Mouse (Mus musculus): Measurements from ENCODE around the gene Chit1.

Chit1 gene

DNA sequence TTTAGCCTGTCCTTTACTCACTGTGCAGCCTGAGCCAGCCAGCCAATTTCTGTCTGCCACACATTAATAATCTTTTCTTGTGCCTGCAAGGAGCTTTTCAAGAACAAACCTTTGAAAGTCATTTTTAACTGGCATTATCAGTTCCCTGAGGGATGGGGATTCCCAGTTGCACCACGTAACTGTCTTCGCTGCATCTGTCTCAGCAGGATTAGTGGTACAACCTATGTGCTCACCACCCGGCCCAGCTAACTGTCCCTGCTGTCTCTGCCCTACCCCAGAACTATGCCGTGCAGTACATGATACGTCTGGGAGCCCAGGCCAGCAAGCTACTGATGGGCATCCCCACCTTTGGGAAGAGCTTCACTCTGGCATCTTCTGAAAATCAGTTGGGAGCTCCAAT, 77.2 kb downstream of the Chit1 start:
- no peak for ATAC-seq (ENCODE audit: low TSS enrichment)

DNA sequence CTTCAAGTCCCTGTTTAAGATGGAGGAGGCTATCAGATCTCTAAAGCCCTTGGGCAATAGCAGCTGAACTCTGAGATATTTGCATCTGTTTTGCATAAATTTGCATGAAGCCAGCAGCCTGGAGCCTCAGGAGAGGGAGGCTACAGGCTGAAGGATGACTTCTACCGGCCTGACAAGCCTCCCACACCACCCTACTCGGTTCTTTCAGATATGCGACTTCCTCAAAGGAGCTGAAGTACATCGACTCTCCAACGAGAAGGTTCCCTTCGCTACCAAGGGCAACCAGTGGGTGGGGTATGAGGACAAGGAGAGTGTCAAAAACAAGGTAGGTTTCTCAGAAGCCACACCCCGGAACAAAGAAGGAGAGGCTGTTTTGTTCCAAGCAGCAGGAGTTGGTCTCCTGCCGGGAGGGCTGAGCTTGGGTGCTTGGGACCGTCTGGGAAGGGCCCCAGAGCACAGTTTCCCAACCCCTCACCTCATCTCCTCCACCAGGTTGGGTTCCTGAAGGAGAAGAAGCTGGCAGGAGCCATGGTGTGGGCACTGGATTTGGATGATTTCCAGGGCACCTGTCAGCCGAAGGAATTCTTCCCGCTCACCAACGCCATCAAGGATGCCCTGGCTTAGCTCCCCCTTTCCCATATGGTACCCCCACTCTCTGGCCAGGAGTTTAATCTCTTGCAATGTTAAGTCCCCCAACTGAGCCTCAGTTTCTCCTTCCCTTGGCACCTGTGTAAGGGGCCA, 78.1 kb downstream of the Chit1 start:
- peak; percentile 70 for ATAC-seq (ENCODE audit: low TSS enrichment)

DNA sequence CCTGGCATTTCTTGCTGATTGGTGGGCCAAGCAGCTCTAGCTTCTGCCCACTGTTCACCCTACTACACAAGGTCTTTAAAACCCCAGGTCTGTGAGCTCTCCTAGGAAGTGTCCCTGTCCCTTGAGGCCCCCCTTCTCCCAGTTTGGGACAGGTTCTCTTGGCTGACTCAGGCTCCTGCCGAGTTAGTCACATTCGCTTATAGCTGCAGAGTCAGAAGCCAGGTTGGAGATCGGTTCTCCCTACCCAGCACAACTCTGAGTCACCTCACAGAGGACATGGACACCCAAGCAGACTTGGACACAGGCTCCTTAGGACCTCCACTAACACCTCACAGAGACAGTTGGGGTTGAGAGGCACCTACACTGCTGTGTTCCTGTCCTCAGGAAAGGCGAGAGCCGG, 80.2 kb downstream of the Chit1 start:
- no peak for ATAC-seq (ENCODE audit: low TSS enrichment)

DNA sequence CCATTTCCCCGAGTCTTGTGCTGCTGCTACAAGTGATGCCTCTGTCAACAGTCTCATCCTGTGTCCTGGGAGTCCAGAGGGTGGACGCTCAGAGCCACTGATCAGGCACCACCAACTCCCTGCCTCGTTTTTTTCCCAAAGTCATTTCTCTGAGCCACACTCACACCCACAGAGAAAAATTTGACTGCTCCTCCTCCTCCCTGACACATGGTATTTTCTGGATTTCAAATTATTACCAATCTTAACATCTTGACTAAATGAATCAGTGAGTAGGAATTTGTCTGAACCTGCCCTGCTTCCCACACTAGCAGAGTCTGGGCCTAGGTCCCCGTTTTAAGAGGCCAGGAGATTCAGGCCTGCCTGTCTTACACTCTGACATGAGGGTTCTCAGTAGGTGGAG, 81.0 kb downstream of the Chit1 start:
- no peak for ATAC-seq (ENCODE audit: low TSS enrichment)

DNA sequence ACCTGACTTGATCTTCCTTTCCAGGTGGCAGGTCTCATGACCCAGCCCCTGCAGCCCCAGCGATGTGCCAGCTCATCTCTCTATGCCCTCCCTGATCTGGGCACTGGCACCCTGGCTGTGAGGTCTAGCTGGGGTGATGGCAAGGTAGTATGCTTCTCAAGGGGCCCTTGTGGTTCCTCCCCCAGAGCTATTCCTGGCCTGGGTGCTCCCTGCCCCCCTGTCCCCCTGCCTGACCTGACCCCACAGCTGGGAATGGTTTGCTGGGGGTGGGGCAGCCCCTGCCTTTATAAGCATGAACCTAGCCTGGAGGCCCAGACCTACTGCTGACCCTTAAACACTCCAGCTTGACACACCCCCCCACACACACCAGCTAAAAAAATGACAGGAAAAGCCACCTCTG, 82.1 kb downstream of the Chit1 start, which contains the start of gene Mybph:
Mybph (plus strand) TSS at position 323 of the 400 bp plus-strand sequence.
- no peak for ATAC-seq (ENCODE audit: low TSS enrichment)

DNA sequence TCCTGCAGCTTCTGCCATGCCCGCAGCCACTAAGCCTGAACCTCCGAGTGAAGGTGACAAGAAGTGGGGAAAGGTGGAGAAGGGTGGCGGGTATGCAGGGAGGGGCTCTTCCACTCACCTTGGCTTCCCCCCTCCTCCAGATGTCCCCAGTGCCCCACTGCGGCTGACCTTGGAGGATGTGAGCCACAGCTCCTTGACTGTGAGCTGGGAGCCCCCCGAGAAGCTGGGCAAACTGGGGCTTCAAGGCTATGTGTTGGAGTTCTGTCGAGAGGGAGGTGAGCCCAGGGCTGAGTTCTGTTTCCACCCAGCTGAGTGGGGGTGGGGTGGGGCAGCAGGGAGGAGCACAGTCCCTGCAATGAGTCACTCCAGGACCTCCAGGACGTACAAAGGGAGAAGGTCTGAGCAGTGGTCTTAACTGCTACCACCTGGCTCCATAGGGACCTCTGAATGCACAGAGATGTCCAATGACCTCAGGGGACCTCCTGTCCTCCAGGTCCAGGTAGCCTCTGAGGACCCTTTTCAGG, 82.7 kb downstream of the Chit1 start:
- ATAC-seq (ENCODE audit: low TSS enrichment), result no peak

DNA sequence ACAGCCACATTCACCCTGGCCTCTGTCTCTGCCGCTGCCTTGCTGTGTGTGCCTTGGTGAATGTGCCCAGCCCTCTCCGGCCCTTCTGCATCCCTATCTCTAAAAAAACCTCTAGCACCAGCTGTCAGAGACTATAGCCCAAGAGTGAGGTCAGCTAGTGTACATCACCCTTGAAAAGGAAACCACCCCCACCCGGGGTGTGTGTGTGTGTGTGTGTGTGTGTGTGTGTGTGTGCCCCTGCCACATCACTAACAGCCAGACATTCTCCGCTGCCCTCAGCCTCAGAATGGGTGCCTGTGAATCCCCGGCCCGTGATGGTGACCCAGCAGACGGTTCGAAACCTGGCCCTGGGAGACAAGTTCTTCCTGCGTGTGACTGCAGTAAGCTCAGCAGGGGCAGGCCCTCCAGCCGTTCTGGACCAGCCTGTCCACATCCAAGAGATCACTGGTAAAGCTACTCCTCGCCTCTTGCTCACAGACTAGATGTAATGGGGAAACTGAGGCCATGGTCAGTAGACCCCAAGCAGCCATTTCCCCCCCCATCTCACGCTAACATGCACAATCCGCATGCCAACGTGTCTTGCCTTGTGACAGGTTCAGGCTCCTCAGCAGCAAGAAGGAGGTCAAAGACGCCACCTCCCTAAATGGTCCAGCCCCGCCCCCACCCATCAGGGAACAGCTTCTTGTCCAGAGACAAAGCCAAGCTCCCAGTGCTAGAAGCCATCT, 83.4 kb downstream of the Chit1 start:
- no peak for ATAC-seq (ENCODE audit: low TSS enrichment)

DNA sequence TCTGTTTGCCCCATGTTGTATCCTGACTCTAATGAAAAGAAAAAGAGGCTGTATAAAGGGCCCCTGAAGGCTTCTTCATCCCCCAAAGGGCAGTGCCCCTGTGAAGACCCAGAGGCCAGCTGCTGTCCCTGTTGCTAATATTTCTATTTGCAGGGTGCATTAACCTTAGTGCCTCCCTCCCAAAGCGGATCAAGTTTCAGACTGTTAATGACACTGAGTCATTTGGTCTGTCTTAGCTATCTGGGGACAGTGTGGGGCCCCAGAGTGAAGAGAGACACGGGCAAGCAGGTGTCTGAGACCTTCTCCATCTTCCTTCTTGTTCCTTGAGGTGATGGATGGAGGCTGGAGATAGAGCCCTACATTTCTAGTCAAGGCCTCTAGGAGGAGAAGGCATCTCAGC, 84.1 kb downstream of the Chit1 start:
- ATAC-seq (ENCODE audit: low TSS enrichment), result no peak

DNA sequence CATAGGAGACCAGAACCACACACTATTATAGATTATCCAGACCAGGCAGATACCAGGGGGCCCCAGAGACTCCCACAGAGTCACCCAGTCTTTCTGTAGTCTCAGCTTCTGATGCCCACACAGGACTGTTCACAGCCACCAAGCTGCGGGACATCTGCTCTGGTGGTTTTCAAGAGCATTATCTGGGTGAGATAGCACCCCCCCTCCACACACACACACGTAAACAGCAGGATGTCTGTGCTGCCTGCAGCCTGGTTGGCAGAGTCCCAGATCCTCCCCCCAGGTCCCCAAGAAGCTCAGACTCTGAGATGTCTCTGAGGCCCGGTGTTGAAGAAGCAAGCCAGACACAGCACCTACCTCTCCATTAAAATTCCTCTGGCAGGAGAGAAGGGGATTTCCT, 84.5 kb downstream of the Chit1 start:
- ATAC-seq (ENCODE audit: low TSS enrichment), result peak; percentile 32

DNA sequence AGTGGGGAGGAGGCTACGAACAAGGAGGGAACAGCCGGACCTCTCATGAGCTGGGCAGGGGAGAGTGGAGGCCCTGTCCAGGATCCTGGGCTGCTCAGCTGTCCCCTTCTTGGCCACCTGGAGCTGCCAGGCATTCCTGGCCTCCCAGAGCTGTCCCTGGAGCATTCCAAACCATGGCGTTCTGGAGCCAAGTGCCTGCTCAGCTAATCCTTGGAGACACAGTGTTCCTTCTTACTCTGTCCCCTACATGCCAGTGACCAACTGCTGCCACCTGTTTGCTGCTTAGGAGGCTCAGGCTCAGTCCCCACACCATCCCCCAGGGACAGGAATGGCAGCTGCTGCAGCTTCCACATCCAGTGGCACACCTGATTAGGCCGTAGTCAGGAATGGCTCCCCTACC, 84.9 kb downstream of the Chit1 start:
- peak; percentile 11; the same call in 1 of the 2 replicates for ATAC-seq (ENCODE audit: low TSS enrichment)

DNA sequence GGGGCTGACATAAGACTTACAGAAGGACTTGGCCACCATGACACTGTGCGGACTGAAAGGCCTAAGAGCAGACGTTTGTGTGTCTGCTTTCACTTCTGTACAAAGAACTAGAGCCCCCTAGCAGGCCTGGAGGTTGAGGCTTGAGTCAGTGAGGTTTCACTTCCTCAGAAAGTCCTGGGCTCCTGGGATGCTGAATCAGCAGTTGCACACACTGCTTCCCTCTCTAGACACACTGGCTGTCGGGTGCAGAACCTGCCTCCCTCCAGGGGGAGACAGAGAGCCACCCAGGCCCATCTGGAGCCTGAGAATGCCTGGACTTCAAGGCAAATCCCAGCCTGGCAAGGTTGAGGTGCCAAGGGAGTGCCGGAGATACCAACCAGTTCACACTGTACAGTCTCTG, 85.3 kb downstream of the Chit1 start:
- ATAC-seq (ENCODE audit: low TSS enrichment), result peak; percentile 32

DNA sequence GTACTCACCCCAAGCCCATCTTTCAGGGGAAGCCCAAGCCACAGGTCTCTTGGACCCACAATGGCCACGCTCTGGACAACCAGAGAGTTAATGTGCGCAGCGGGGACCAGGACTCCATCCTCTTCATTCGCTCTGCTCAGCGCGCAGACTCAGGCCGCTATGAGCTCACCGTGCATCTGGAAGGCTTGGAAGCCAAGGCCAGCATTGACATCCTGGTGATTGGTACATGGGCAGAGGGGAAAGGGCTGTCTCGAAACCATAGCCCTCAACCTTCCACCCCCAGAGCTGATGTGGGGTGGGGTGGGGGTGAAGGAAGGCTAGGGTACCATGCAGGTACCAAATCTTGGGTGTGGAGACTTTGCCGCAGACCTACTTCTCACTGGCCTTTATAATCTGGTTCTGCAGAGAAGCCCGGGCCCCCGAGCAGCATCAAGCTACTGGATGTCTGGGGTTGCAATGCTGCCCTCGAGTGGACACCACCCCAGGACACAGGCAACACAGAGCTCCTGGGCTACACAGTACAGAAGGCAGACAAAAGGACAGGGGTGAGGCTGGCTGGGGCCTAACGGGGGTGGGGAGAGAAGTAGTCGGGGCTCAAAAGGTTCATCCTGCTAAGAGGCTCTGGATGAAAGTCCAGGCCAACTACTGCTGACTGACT, 86.4 kb downstream of the Chit1 start:
- no peak for ATAC-seq (ENCODE audit: low TSS enrichment)

DNA sequence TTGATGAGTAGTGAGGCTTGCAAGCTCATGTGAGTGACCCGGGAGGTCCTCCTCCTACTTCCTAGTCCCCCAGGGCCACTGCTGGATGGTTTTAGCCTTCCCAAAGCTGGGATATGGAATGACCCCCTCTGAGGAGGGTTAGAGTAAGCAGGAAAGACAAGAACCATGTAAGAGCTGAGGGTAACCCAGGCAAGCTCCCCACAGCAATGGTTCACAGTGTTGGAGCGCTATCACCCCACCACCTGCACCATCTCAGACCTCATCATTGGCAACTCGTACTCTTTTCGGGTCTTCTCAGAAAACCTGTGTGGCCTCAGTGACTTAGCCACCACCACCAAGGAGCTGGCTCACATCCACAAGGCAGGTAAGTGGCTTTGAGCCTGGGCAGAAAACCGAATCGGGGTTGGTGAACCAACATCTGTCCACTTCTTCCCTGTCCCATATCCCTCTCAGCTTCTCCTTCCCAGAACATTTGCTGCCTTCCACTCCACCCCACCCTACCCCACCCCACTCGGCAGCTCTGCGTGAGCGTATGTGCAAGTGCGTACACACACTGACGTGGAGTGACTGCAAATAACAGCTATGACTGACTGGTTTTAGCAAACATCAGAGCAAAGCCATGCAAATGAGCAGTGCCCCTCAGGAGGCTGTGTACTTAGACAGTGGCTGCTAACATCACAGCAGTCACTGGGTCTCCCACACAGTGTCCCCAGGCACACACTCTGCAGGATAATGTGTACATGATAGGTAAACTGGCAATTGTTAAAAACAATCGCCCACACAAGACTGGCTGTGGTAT, 87.4 kb downstream of the Chit1 start:
- ATAC-seq (ENCODE audit: low TSS enrichment), result peak; percentile 21; the same call in 1 of the 2 replicates

DNA sequence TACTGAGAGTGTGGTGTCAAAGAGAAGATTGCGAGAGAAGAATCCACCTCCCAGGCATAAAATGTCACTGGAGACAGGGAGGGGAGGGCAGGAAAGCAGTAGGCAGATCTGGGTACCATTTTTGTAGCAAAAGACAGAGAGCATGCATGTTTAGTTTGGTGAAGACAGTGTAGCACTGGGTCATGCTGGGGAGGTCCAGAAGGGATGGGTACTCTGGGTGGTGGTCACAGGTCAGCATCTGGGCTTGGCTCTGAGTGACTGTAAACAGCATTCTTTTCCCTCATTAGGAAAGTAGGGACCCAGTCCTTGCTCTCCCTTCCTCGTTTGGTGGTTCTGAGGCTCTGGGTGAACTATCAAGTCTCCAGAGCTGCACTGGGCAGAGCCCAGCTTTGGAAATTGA, 89.4 kb downstream of the Chit1 start:
- ATAC-seq (ENCODE audit: low TSS enrichment), result no peak

Data from frontal cortex, adult (tissue).